Mouse (Mus musculus) heart, embryonic 10.5 days (tissue): ENCODE results near the gene Cct4. TPM values are rescaled to one million over a fixed set of nuclear protein-coding genes. Genes with fewer than 3 reads are reported as not detected.
A peak's percentile ranks its signal among the peaks of the same experiment; 100 is the strongest.

Experiments
- DNase-seq: peaks from one replicate; pipeline ENCODE4 v3.0.0-alpha.2; 2017; ENCODE audit warnings: low spot score
- H3K27ac ChIP-seq: fragments of 300-500 bp; sonication (generic); 2 replicates; pipeline ENCODE4 v1.5.1; 2016; ENCODE audit warnings: mild to moderate bottlenecking
- H3K27me3 ChIP-seq: fragments of 300-500 bp; sonication (generic); 2 replicates; pipeline ENCODE4 v1.6.1; 2016; ENCODE audit warnings: mild to moderate bottlenecking; ENCODE audit not compliant: poor library complexity, insufficient read depth, severe bottlenecking
- H3K36me3 ChIP-seq: fragments of 300-500 bp; sonication (generic); 2 replicates; pipeline ENCODE4 v1.6.1; 2016; ENCODE audit warnings: mild to moderate bottlenecking, moderate library complexity
- H3K4me1 ChIP-seq: fragments of 300-500 bp; sonication (generic); 2 replicates; pipeline ENCODE4 v1.6.1; 2016; ENCODE audit warnings: mild to moderate bottlenecking
- H3K4me3 ChIP-seq: fragments of 300-500 bp; sonication (generic); 2 replicates; pipeline ENCODE4 v1.5.1; 2016; ENCODE audit warnings: mild to moderate bottlenecking, moderate library complexity
- H3K9me3 ChIP-seq: fragments of 300-500 bp; sonication (generic); 2 replicates; pipeline ENCODE4 v1.6.1; 2016; ENCODE audit warnings: mild to moderate bottlenecking, moderate library complexity
- WGBS: fragments of 180-500 bp; shearing (Covaris S2); methylation state at CpG from one replicate; pipeline ENCODE4 v1.1.7; 2016; 5-methylcytosine and 5-hydroxymethylcytosine counted together
- polyA plus RNA-seq: library from polyadenylated mRNA; unstranded; fragments of >200 nt; fragmentation: Nextera tagmentation; extraction: Ambion mirVana; gene quantifications from 2 replicates; pipeline ENCODE4 v1.2.1, GENCODE M21; 2016

Gene Cct4
- polyA plus RNA-seq, 1 experiment from 2014 or later = 340 TPM

- no peaks in the 10 kb centered on the region for H3K4me1 ChIP-seq
- no peak for DNase-seq
- H3K27me3 ChIP-seq = no peaks in the 10 kb centered on the region
- H3K36me3 ChIP-seq = no peaks in the 10 kb centered on the region
- WGBS = 71% methylated on average over 6 of the region's 6 CpGs
- no peak overlapping the region for H3K4me3 ChIP-seq
- no peak overlapping the region for H3K27ac ChIP-seq
- no peaks in the 10 kb centered on the region for H3K9me3 ChIP-seq
These were observed 24.7 kb downstream of the Cct4 start for GRCm38 (mm10) chr11:23014996-23015395.

- 87% methylated on average over 4 of the region's 4 CpGs for WGBS
- Histone ChIP-seq H3K27me3 (no peaks in the 10 kb centered on the region), H3K4me3 (no peak overlapping the region), H3K4me1 (no peaks in the 10 kb centered on the region), H3K9me3 (no peaks in the 10 kb centered on the region), H3K27ac (no peak overlapping the region), H3K36me3 (no peaks in the 10 kb centered on the region)
- no peak for DNase-seq
These were observed 27.6 kb downstream of the Cct4 start for GRCm38 (mm10) chr11:23017943-23018342.

GRCm38 (mm10) chr11:23020116-23020770 lies 29.9 kb downstream of the Cct4 start:
- H3K36me3 ChIP-seq = no peaks in the 10 kb centered on the region
- no peak for DNase-seq
- H3K27ac ChIP-seq = no peak overlapping the region
- WGBS = 72% methylated on average over 24 of the region's 24 CpGs
- no peaks in the 10 kb centered on the region for H3K4me1 ChIP-seq
- no peak overlapping the region for H3K4me3 ChIP-seq
- no peaks in the 10 kb centered on the region for H3K9me3 ChIP-seq
- H3K27me3 ChIP-seq = no peaks in the 10 kb centered on the region

GRCm38 (mm10) chr11:23020841-23021240 lies 30.5 kb downstream of the Cct4 start:
- Histone ChIP-seq H3K4me3 (no peak overlapping the region), H3K4me1 (no peaks in the 10 kb centered on the region), H3K9me3 (no peaks in the 10 kb centered on the region), H3K36me3 (no peaks in the 10 kb centered on the region), H3K27ac (no peak overlapping the region), H3K27me3 (no peaks in the 10 kb centered on the region)
- WGBS = 90% methylated on average over 14 of the region's 14 CpGs
- DNase-seq = no peak

GRCm38 (mm10) chr11:23023155-23023554 lies 32.8 kb downstream of the Cct4 start:
- no peak for DNase-seq
- Histone ChIP-seq H3K27me3 (no peaks in the 10 kb centered on the region), H3K9me3 (no peaks in the 10 kb centered on the region), H3K36me3 (no peaks in the 10 kb centered on the region), H3K4me1 (no peaks in the 10 kb centered on the region), H3K27ac (no peak overlapping the region), H3K4me3 (no peak overlapping the region)
- WGBS = 78% methylated on average over 2 of the region's 2 CpGs

GRCm38 (mm10) chr11:23024169-23024568 lies 33.9 kb downstream of the Cct4 start:
- Histone ChIP-seq H3K36me3 (no peaks in the 10 kb centered on the region), H3K27ac (no peak overlapping the region), H3K4me3 (no peak overlapping the region), H3K27me3 (no peaks in the 10 kb centered on the region), H3K9me3 (no peaks in the 10 kb centered on the region), H3K4me1 (no peaks in the 10 kb centered on the region)
- DNase-seq = no peak
- WGBS = 77% methylated on average over 3 of the region's 3 CpGs

GRCm38 (mm10) chr11:23028957-23029356 lies 38.6 kb downstream of the Cct4 start:
- no peak for DNase-seq
- no peaks in the 10 kb centered on the region for H3K27me3 ChIP-seq
- H3K4me1 ChIP-seq = no peaks in the 10 kb centered on the region
- 53% methylated on average over 3 of the region's 3 CpGs for WGBS
- no peaks in the 10 kb centered on the region for H3K36me3 ChIP-seq
- no peaks in the 10 kb centered on the region for H3K9me3 ChIP-seq
- H3K27ac ChIP-seq = no peak overlapping the region
- H3K4me3 ChIP-seq = no peak overlapping the region

GRCm38 (mm10) chr11:23029399-23029798 lies 39.1 kb downstream of the Cct4 start:
- WGBS = 78% methylated on average over 6 of the region's 6 CpGs

GRCm38 (mm10) chr11:23047252-23047651 lies 56.9 kb downstream of the Cct4 start:
- 52% methylated on average over 5 of the region's 5 CpGs for WGBS
- Histone ChIP-seq H3K36me3 (no peaks in the 10 kb centered on the region), H3K27me3 (peaks cover 7% of the 10 kb centered on the region)

More at GRCm38 (mm10) chr11:23029399-23029798, 39.1 kb downstream of the Cct4 start:
- Histone ChIP-seq H3K9me3 (no peaks in the 10 kb centered on the region), H3K4me1 (no peaks in the 10 kb centered on the region), H3K27ac (no peak overlapping the region), H3K4me3 (no peak overlapping the region), H3K27me3 (no peaks in the 10 kb centered on the region), H3K36me3 (no peaks in the 10 kb centered on the region)
- DNase-seq = no peak

GRCm38 (mm10) chr11:23047663-23048582 lies 57.6 kb downstream of the Cct4 start:
- Histone ChIP-seq H3K27ac (no peak overlapping the region), H3K4me3 (peak overlapping the region; percentile 45), H3K36me3 (no peaks in the 10 kb centered on the region), H3K27me3 (peaks cover 7% of the 10 kb centered on the region), H3K4me1 (peaks cover 8% of the 10 kb centered on the region; the same call in 1 of the 2 replicates), H3K9me3 (no peaks in the 10 kb centered on the region)
- no peak for DNase-seq
- WGBS = 26% methylated on average over 20 of the region's 20 CpGs

More at GRCm38 (mm10) chr11:23047252-23047651, 56.9 kb downstream of the Cct4 start:
- Histone ChIP-seq H3K4me3 (no peak overlapping the region), H3K9me3 (no peaks in the 10 kb centered on the region), H3K27ac (no peak overlapping the region), H3K4me1 (peaks cover 8% of the 10 kb centered on the region; the same call in 1 of the 2 replicates)
- DNase-seq = no peak

- Histone ChIP-seq H3K4me3 (no peak overlapping the region), H3K27ac (no peak overlapping the region), H3K27me3 (peaks cover 7% of the 10 kb centered on the region), H3K4me1 (peaks cover 8% of the 10 kb centered on the region; the same call in 1 of the 2 replicates), H3K9me3 (no peaks in the 10 kb centered on the region), H3K36me3 (no peaks in the 10 kb centered on the region)
- DNase-seq = no peak
These were observed 59.3 kb downstream of the Cct4 start for GRCm38 (mm10) chr11:23049642-23050041.

- Histone ChIP-seq H3K9me3 (no peaks in the 10 kb centered on the region), H3K4me3 (no peak overlapping the region), H3K4me1 (peaks cover 8% of the 10 kb centered on the region; the same call in 1 of the 2 replicates), H3K36me3 (no peaks in the 10 kb centered on the region), H3K27ac (no peak overlapping the region), H3K27me3 (peaks cover 7% of the 10 kb centered on the region)
- WGBS = 56% methylated on average over 4 of the region's 4 CpGs
- DNase-seq = no peak
These were observed 62.0 kb downstream of the Cct4 start for GRCm38 (mm10) chr11:23052353-23052752.
